Mouse (Mus musculus) MEL (cell line): ENCODE results near the gene Fam19a2. TPM values are rescaled to one million over a fixed set of nuclear protein-coding genes. Genes with fewer than 3 reads are reported as not detected.

Experiments used
- DNase-seq: peaks from one replicate; pipeline ENCODE4 v3.0.0; 2011; ENCODE audit warnings: low read depth, low spot score
- H3K27ac ChIP-seq: 2 replicates; pipeline ENCODE4 v1.5.1; 2012; ENCODE audit warnings: low read depth, mild to moderate bottlenecking, control low read depth, low read length, moderate library complexity; ENCODE audit not compliant: control insufficient read depth
- H3K27me3 ChIP-seq, 2 experiments: fragments of 150-350 bp in 1 of 2; sonication (generic) in 1 of 2; 2 replicates each; pipeline ENCODE4 v1.6.1; 2012; ENCODE audit warnings: low read length in 2 of 2, mild to moderate bottlenecking in 2 of 2, improper control_type of control experiment in 1 of 2, moderate library complexity in 1 of 2; ENCODE audit not compliant: insufficient read depth in 2 of 2, control insufficient read depth in 1 of 2
- H3K36me3 ChIP-seq, 2 experiments: 2 replicates each; pipeline ENCODE4 v1.6.1; 2012 to 2014; ENCODE audit warnings: low read length in 2 of 2, improper control_type of control experiment in 1 of 2, inconsistent platforms in 1 of 2, mild to moderate bottlenecking in 1 of 2; ENCODE audit not compliant: insufficient read depth in 2 of 2, control insufficient read depth in 1 of 2
- H3K4me1 ChIP-seq, 2 experiments: fragments of 150-350 bp in 1 of 2; sonication (generic) in 1 of 2; 2 replicates each; pipeline ENCODE4 v1.6.1; 2012; ENCODE audit warnings: low read length in 2 of 2, improper control_type of control experiment in 1 of 2, mild to moderate bottlenecking in 1 of 2; ENCODE audit not compliant: insufficient read depth in 2 of 2, control insufficient read depth in 1 of 2
- H3K4me3 ChIP-seq, 2 experiments: fragments of 150-350 bp in 1 of 2; sonication (generic) in 1 of 2; 2 replicates each; pipeline ENCODE4 v1.5.1; 2012; ENCODE audit warnings: low read depth in 2 of 2, low read length in 2 of 2, mild to moderate bottlenecking in 2 of 2, moderate library complexity in 2 of 2, control low read depth in 1 of 2, improper control_type of control experiment in 1 of 2; ENCODE audit not compliant: control insufficient read depth in 1 of 2, insufficient read depth in 1 of 2
- H3K79me2 ChIP-seq: 2 replicates; pipeline ENCODE4 v1.6.1; 2012; ENCODE audit warnings: mild to moderate bottlenecking, low read length, moderate library complexity; ENCODE audit not compliant: control insufficient read depth, poor library complexity, insufficient read depth
- H3K9ac ChIP-seq: 2 replicates; pipeline ENCODE4 v1.6.1; 2012; ENCODE audit warnings: low read depth, mild to moderate bottlenecking, control low read depth, low read length, moderate library complexity; ENCODE audit not compliant: control insufficient read depth, poor library complexity, severe bottlenecking
- H3K9me3 ChIP-seq: fragments of 150-350 bp; sonication (generic); replicated peaks from 2 replicates; pipeline ENCODE4 v1.6.1; 2012; ENCODE audit warnings: mild to moderate bottlenecking, low read length, improper control_type of control experiment, moderate library complexity; ENCODE audit not compliant: insufficient read depth
- CTCF ChIP-seq, 3 experiments: IDR thresholded peaks in 2 of 3; conservative IDR thresholded peaks in 1 of 3; 2 replicates each; pipeline ENCODE4 v1.5.1; 2011 to 2012; ENCODE audit warnings: low read length in 3 of 3, low read depth in 2 of 3, mild to moderate bottlenecking in 2 of 3, improper control_type of control experiment in 1 of 3, inconsistent platforms in 1 of 3, mixed read lengths in 1 of 3, moderate library complexity in 1 of 3; ENCODE audit not compliant: control insufficient read depth in 1 of 3, insufficient read depth in 1 of 3, poor library complexity in 1 of 3, severe bottlenecking in 1 of 3
- E2F4 ChIP-seq: IDR thresholded peaks from 2 replicates; pipeline ENCODE4 v1.6.1; 2011; ENCODE audit warnings: low read depth, low read length, improper control_type of control experiment, borderline replicate concordance
- ELF1 ChIP-seq: IDR thresholded peaks from 2 replicates; pipeline ENCODE4 v1.6.1; 2014; ENCODE audit warnings: low read depth, mild to moderate bottlenecking, inconsistent platforms, low read length, improper control_type of control experiment, moderate library complexity
- EP300 ChIP-seq, 2 experiments: IDR thresholded peaks; 2 replicates each; pipeline ENCODE4 v1.6.1; 2011; ENCODE audit warnings: improper control_type of control experiment in 2 of 2, low read length in 2 of 2, low read depth in 1 of 2, mild to moderate bottlenecking in 1 of 2
- ETS1 ChIP-seq: IDR thresholded peaks from 2 replicates; pipeline ENCODE4 v1.6.1; 2012; ENCODE audit warnings: low read depth, mild to moderate bottlenecking, inconsistent platforms, low read length, improper control_type of control experiment, moderate library complexity
- GABPA ChIP-seq: IDR thresholded peaks from 2 replicates; pipeline ENCODE4 v1.6.1; 2012; ENCODE audit warnings: low read depth, mild to moderate bottlenecking, inconsistent platforms, low read length, improper control_type of control experiment, moderate library complexity
- GATA1 ChIP-seq: IDR thresholded peaks from 2 replicates; pipeline ENCODE4 v1.6.1; 2011; ENCODE audit warnings: low read depth, low read length, improper control_type of control experiment
- JUND ChIP-seq: IDR thresholded peaks from 2 replicates; pipeline ENCODE4 v1.6.1; 2011; ENCODE audit warnings: low read depth, mild to moderate bottlenecking, improper control_type of control experiment, low read length
- MAFK ChIP-seq: IDR thresholded peaks from 2 replicates; pipeline ENCODE4 v1.6.1; 2011; ENCODE audit warnings: low read depth, mild to moderate bottlenecking, low read length, improper control_type of control experiment, borderline replicate concordance
- MEF2A ChIP-seq: IDR thresholded peaks from 2 replicates; pipeline ENCODE4 v1.6.1; 2014; ENCODE audit warnings: low read depth, mild to moderate bottlenecking, inconsistent platforms, low read length, improper control_type of control experiment; ENCODE audit not compliant: poor library complexity, insufficient replicate concordance, severe bottlenecking; ENCODE audit errors: extremely low read depth
- MXI1 ChIP-seq: IDR thresholded peaks from 2 replicates; pipeline ENCODE4 v1.6.1; 2011; ENCODE audit warnings: mild to moderate bottlenecking, low read depth, low read length, improper control_type of control experiment
- MYB ChIP-seq: IDR thresholded peaks from 2 replicates; pipeline ENCODE4 v1.6.1; 2011; ENCODE audit warnings: mild to moderate bottlenecking, low read depth, low read length, improper control_type of control experiment
- MYC ChIP-seq: IDR thresholded peaks from 2 replicates; pipeline ENCODE4 v1.6.1; 2011; ENCODE audit warnings: low read depth, mild to moderate bottlenecking, low read length, improper control_type of control experiment, moderate library complexity
- NELFE ChIP-seq: IDR thresholded peaks from 2 replicates; pipeline ENCODE4 v1.6.1; 2011; ENCODE audit warnings: low read depth, low read length, improper control_type of control experiment
- RCOR1 ChIP-seq: IDR thresholded peaks from 2 replicates; pipeline ENCODE4 v1.6.1; 2012; ENCODE audit warnings: low read depth, mild to moderate bottlenecking, inconsistent platforms, low read length, improper control_type of control experiment
- SMC3 ChIP-seq: IDR thresholded peaks from 2 replicates; pipeline ENCODE4 v1.6.1; 2011; ENCODE audit warnings: low read depth, low read length, improper control_type of control experiment
- TAL1 ChIP-seq: IDR thresholded peaks from 2 replicates; pipeline ENCODE4 v1.6.1; 2012; ENCODE audit warnings: mild to moderate bottlenecking, inconsistent platforms, low read length, moderate library complexity, mixed read lengths
- TCF12 ChIP-seq: IDR thresholded peaks from 2 replicates; pipeline ENCODE4 v1.6.1; 2014; ENCODE audit warnings: low read depth, mild to moderate bottlenecking, inconsistent platforms, low read length, improper control_type of control experiment, moderate library complexity
- USF1 ChIP-seq: IDR thresholded peaks from 2 replicates; pipeline ENCODE4 v1.6.1; 2014; ENCODE audit warnings: low read depth, mild to moderate bottlenecking, inconsistent platforms, low read length, improper control_type of control experiment, moderate library complexity
- USF2 ChIP-seq, 2 experiments: IDR thresholded peaks; 2 replicates each; pipeline ENCODE4 v1.6.1; 2011 to 2012; ENCODE audit warnings: improper control_type of control experiment in 2 of 2, low read length in 2 of 2, borderline replicate concordance in 1 of 2, inconsistent platforms in 1 of 2, low read depth in 1 of 2, mild to moderate bottlenecking in 1 of 2; ENCODE audit not compliant: insufficient read depth in 1 of 2
- ZKSCAN1 ChIP-seq: IDR thresholded peaks from 2 replicates; pipeline ENCODE4 v1.6.1; 2012; ENCODE audit warnings: low read depth, mild to moderate bottlenecking, inconsistent platforms, low read length, improper control_type of control experiment, moderate library complexity
- ZMIZ1 ChIP-seq: IDR thresholded peaks from 2 replicates; pipeline ENCODE4 v1.6.1; 2012; ENCODE audit warnings: low read depth, mild to moderate bottlenecking, inconsistent platforms, low read length, improper control_type of control experiment, moderate library complexity
- polyA plus RNA-seq, 2 experiments: library from polyadenylated mRNA; stranded (reverse) in 1 of 2; unstranded in 1 of 2; fragments of >175 nt in 1 of 2; fragments of >200 nt in 1 of 2; gene quantifications; 2 replicates each; pipeline versions ENCODE4 v1.2.1 to v1.2.4; 2012; ENCODE audit warnings: low replicate concordance in 2 of 2, low read depth in 1 of 2; ENCODE audit not compliant: insufficient read length in 2 of 2, insufficient read depth in 1 of 2, missing spikeins in 1 of 2
- total RNA-seq: library from RNA; depleted of rRNA; stranded (reverse); fragments of 300-350 nt; gene quantifications from 2 replicates; pipeline ENCODE4 v1.2.3, GENCODE M21; 2012

Fam19a2 gene
- total and polyA plus RNA-seq, 3 experiments, result not detected

DNA sequence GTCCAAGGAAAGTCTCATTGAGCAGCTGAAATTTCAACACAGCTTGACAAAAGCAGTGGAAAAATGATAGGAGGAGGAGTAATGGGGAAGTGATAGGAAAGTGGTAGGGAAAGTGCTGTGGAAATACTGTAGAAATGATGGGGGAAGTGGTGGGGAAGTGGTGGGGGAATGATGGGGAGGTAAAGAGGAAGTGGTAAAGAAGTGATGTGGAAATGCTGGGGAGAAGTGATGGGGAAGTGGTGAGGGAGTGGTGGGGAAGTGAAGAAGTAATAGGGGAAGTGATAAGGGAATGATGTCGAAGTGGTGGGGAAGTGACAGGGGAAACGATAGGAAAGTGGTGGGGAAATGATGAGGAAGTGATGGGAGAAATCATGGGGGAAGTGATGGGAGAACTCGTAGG is 198.5 kb downstream of the Fam19a2 start (continued):
- TF ChIP-seq ZMIZ1, result no peak

DNA sequence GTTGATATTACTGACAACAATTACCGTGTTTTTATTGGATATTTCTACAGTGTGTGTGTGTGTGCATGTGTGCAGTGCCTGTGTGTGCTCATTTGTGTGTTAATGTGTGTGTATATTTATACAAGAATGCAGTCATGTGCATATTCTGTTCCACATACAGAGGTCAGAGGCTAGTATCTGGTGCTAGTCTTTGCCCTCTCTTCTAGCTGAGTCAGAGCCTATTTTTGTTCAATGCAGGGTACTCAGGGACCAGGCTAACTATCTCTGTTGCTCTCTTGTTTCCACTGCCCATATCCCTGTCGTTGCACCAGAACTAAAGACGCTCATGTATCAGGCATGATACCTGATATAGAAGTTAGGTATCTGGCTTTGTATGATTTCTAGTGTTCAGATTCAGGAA is 251.0 kb downstream of the Fam19a2 start:
- TF ChIP-seq GABPA (no peak), NELFE (no peak), E2F4 (no peak), JUND (no peak), ELF1 (no peak), MXI1 (no peak)
- TF ChIP-seq, all 39 proteins: peak for 0
- Histone ChIP-seq H3K9ac (no peak overlapping the region), H3K36me3 (no peaks in the 10 kb centered on the region), H3K79me2 (no peaks in the 10 kb centered on the region), H3K4me3 (no peak overlapping the region), H3K4me1 (no peaks in the 10 kb centered on the region), H3K9me3 (no peaks in the 10 kb centered on the region), H3K27ac (no peak overlapping the region), H3K27me3 (no peaks in the 10 kb centered on the region)
- no peak for DNase-seq

DNA sequence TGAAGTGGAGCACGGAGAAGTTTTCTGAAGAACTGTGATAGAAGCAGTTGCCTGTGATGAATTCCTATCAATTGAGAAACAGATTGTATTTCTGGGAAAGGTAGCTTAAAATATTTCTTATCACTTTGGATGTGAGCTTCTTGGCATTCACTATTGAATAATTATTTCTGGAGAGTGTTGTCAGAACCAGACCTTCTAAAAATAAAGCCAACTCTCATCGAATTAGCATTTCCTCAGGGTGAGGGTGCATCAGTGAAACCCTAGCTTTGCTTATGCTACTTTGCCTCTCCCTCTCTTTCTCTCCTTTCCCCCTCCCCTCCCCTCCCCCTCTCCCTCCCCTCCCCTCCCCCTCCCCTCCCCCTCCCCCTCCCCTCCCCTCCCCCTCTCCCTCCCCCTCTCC is 256.8 kb downstream of the Fam19a2 start:
- Histone ChIP-seq H3K79me2 (no peaks in the 10 kb centered on the region), H3K27ac (no peak overlapping the region), H3K4me3 (no peak overlapping the region), H3K36me3 (no peaks in the 10 kb centered on the region), H3K27me3 (no peaks in the 10 kb centered on the region), H3K4me1 (no peaks in the 10 kb centered on the region), H3K9me3 (no peaks in the 10 kb centered on the region), H3K9ac (no peak overlapping the region)
- no peak for DNase-seq
- TF ChIP-seq RCOR1 (no peak), MAFK (no peak), TAL1 (no peak), MEF2A (no peak), JUND (no peak), USF1 (no peak), EP300 (IDR thresholded peaks at IDR 0.05; ENCODE audit: low read depth in 1 of 2, low read length in 2 of 2) (no peak), MYC (no peak), USF2 (IDR thresholded peaks at IDR 0.05; ENCODE audit: borderline replicate concordance in 1 of 2, insufficient read depth in 1 of 2, low read depth in 1 of 2, low read length in 2 of 2) (no peak), SMC3 (no peak), TCF12 (no peak), ETS1 (no peak), ELF1 (no peak), CTCF (IDR thresholded peaks at IDR 0.05 in 2 of 3, conservative IDR thresholded peaks at IDR 0.05 in 1 of 3; ENCODE audit: control insufficient read depth in 1 of 3, insufficient read depth in 1 of 3, low read depth in 2 of 3, low read length in 3 of 3, poor library complexity in 1 of 3, severe bottlenecking in 1 of 3) (no peak), ZMIZ1 (no peak), ZKSCAN1 (no peak), GATA1 (no peak), NELFE (no peak), MYB (no peak)
